Mouse (Mus musculus): ENCODE data around the gene Zbtb5. TPM values are rescaled to one million over a fixed set of nuclear protein-coding genes. Genes with fewer than 3 reads are reported as not detected.
"Not testable (repeated sequence)": the region's sequence is repeated elsewhere in the genome, so short reads cannot be mapped to it uniquely, and the experiment has no call there.

The Zbtb5 gene
- 8.3 TPM in 2 replicates for polyA plus RNA-seq (2016; fragmentation: Nextera tagmentation; extraction: Ambion mirVana)

DNA sequence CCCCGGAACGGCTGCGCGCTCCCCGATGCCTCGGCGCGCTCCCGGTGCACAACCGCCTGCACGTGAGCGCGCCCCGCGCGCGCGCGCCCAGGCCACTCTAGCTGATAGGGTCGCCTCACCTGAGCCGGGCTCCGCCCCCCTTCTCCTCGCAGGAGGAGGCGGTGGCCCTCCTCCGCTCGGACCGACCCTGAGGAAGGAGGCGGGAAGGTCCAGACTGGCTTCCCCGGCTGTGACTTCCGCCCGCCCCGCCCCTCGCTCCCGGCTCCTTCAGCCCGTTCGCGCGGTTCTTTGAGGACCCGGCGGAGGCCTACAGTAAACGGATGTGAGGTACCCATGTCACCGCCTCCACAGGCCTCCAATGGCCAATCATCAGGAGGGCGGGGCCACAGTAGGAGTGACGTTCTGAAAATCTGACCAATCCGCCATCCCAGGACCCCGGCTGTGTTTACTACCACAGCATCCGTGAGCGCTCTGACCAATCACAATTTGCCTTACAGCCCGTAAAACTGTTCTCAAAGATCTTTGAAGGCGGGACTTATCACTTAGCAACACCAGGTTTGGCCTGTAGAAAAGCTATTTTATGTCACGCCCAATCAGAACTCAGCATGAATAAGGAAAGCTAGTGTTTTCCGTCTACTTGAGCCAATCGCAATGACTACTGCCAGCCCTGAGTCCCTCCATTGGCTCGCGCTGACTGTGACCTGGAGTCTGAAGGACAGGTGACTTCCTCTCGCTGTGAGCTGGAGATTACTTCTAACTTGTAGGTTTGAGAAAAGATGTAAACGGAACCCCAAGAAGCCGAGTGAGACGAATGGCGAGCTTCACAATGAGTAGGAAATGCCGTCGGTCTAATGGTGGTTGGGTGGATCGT is at the start of gene Zbtb5:
Zbtb5 (minus strand) TSS at position 308 of the 871 bp plus-strand sequence.
- Histone ChIP-seq H3K36me3 (no peaks in the 10 kb centered on the region), H3K27ac (peak within 1 kb of the TSS; percentile 99), H3K9me3 (replicated peaks) (no peaks in the 10 kb centered on the region), H3K4me2 (peak within 1 kb of the TSS; percentile 89), H3K4me3 (peak within 1 kb of the TSS; percentile 92), H3K27me3 (replicated peaks) (no peaks in the 10 kb centered on the region), H3K9ac (peak within 1 kb of the TSS; percentile 95), H3K4me1 (peaks cover 40% of the 10 kb centered on the region)
- under 1% methylated on average over 62 of the region's 63 CpGs for whole genome bisulfite sequencing (ENCODE audit: insufficient replicate concordance)
- peak; percentile 96 for ATAC-seq

DNA sequence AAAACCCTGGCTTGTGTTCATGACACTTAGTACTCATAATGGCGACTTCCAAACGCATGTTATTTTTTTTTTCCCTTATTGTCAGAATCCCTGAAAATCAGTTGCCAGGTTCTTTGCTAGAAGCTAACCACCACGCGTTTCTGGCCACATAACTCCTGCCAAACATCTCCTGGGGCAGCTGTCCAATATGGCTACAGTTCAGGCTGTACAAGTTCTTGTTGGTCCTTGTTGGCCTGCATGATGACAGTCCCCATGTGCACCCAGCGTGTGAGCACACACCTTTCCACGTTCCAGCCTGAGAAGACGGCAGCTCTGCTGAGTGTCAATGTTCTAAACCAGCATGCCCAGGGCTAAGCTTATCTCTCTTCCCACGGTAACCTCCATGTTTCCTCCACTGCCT is 43.2 kb upstream of the Zbtb5 start:
- Histone ChIP-seq H3K9ac (no peak overlapping the region), H3K4me3 (no peak overlapping the region), H3K27ac (no peak overlapping the region), H3K4me2 (no peak overlapping the region), H3K9me3 (replicated peaks) (no peaks in the 10 kb centered on the region), H3K27me3 (replicated peaks) (no peaks in the 10 kb centered on the region), H3K4me1 (0 out of 2 replicates have a peak, but pooled peaks cover 3% of the 10 kb centered on the region), H3K36me3 (peaks cover 39% of the 10 kb centered on the region)
- ATAC-seq = no peak
- WGBS (ENCODE audit: insufficient replicate concordance) = 66% methylated on average over 8 of the region's 8 CpGs

DNA sequence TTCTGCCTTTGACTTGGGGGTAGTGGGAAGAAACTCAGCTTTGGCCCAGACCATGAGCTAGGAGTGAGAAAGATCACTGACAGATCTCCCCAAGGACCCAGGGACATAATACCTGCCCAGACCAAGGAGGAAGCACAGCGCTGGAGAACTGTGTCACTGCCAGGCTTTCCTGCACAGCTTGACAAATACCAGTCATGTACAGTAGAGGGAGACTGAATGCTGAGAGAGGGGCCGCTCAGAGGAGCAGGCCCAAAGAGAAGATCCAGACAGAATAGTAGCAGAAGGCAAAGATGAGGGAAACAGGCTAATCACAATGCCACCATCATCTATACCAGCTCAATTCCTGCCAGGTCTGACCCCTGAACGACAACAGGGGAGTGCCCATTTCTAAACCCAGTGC is 42.6 kb upstream of the Zbtb5 start:
- Histone ChIP-seq H3K36me3 (peaks cover 34% of the 10 kb centered on the region), H3K9ac (no peak overlapping the region), H3K4me1 (0 out of 2 replicates have a peak, but pooled peaks cover 3% of the 10 kb centered on the region), H3K27me3 (replicated peaks) (no peaks in the 10 kb centered on the region), H3K4me2 (no peak overlapping the region), H3K27ac (no peak overlapping the region), H3K9me3 (replicated peaks) (no peaks in the 10 kb centered on the region), H3K4me3 (no peak overlapping the region)
- no peak for ATAC-seq
- WGBS (ENCODE audit: insufficient replicate concordance) = 47% methylated on average over 3 of the region's 3 CpGs

DNA sequence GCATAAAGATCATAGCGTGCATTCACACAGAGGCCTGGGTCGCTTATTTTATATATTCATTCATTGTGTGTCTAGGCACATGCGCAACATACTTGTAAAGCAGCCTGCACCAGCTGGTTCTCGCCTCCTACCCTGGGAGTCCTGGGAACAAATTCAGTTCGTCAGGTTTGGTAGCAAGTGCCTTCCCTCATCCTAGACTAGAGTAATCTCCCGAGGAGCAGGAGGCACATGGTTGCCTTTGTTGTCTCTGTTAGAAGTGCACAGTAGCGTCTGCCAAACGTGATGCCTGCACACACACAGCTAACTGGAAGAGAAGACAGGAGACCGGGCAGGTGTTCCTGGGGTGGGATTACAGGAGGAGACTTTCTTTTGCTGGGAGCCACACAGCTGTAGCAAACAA is 35.7 kb upstream of the Zbtb5 start:
- peaks cover 35% of the 10 kb centered on the region; the same call in 1 of the 2 replicates for H3K36me3 ChIP-seq
- no peak for ATAC-seq
- no peak overlapping the region for H3K4me3 ChIP-seq
- no peak overlapping the region for H3K27ac ChIP-seq
- H3K4me1 ChIP-seq = no peaks in the 10 kb centered on the region
- H3K9ac ChIP-seq = no peak overlapping the region
- H3K4me2 ChIP-seq = no peak overlapping the region
- 69% methylated on average over 9 of the region's 9 CpGs for WGBS (ENCODE audit: insufficient replicate concordance)
- H3K9me3 ChIP-seq (replicated peaks) = no peaks in the 10 kb centered on the region
- no peaks in the 10 kb centered on the region for H3K27me3 ChIP-seq (replicated peaks)

DNA sequence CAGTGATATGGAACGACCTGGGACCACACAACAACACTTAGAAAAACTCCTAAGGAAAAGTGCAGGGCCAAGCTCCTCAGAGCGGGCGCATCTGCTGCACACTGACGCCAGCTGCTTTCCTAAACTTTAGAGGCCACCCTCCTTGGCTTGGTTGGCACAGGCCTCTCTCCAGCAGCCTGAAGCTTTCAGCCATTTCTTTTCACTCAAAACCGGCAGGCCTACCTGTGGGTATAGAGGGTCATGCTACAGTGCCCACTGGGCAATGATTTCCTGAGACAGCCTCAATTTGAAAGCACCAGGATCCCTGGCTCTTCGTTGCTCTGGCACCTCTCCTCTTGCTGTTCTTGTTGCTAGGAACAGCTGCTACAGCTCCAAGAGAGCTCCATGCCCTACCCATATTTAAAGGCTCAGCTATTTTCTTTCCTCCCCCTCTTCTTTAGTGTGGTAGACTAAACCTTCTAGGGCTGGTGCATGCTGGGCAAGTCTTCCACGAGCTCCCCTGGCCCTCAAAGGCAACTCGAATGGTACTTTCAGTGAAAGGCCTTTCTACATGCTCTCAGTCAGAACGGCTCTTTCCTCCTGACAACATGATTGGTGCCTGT is 35.2 kb upstream of the Zbtb5 start:
- no peak overlapping the region for H3K4me2 ChIP-seq
- no peaks in the 10 kb centered on the region for H3K4me1 ChIP-seq
- H3K36me3 ChIP-seq = peaks cover 37% of the 10 kb centered on the region; the same call in 1 of the 2 replicates
- no peak overlapping the region for H3K9ac ChIP-seq
- WGBS (ENCODE audit: insufficient replicate concordance) = 77% methylated on average over 9 of the region's 9 CpGs
- no peaks in the 10 kb centered on the region for H3K9me3 ChIP-seq (replicated peaks)
- no peaks in the 10 kb centered on the region for H3K27me3 ChIP-seq (replicated peaks)
- no peak overlapping the region for H3K27ac ChIP-seq
- H3K4me3 ChIP-seq = no peak overlapping the region
- ATAC-seq = no peak

DNA sequence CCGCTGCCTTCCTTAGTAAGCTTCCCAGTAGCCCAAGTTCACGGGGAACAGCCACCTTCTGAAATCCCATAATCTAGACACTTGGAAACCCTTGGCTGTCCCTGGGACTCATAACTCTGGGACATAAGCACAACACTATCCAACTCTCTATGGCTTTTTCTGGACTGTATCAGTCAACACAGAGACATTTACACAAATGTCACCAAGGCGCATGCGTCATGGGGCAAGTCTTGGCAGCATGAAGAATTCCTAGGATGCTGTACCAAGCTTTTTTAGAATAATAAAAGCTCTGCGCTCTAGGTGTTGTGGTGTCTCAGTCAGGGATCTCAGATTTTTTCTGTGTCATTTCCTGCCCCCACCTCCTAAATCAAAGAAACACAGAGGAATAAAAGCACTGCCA is 34.5 kb upstream of the Zbtb5 start:
- H3K9ac ChIP-seq = no peak overlapping the region
- no peak overlapping the region for H3K27ac ChIP-seq
- H3K36me3 ChIP-seq = peaks cover 38% of the 10 kb centered on the region; the same call in 1 of the 2 replicates
- ATAC-seq = no peak
- 89% methylated on average over 5 of the region's 5 CpGs for WGBS (ENCODE audit: insufficient replicate concordance)
- H3K27me3 ChIP-seq (replicated peaks) = no peaks in the 10 kb centered on the region
- H3K4me3 ChIP-seq = no peak overlapping the region
- no peak overlapping the region for H3K4me2 ChIP-seq
- no peaks in the 10 kb centered on the region for H3K9me3 ChIP-seq (replicated peaks)
- no peaks in the 10 kb centered on the region for H3K4me1 ChIP-seq

DNA sequence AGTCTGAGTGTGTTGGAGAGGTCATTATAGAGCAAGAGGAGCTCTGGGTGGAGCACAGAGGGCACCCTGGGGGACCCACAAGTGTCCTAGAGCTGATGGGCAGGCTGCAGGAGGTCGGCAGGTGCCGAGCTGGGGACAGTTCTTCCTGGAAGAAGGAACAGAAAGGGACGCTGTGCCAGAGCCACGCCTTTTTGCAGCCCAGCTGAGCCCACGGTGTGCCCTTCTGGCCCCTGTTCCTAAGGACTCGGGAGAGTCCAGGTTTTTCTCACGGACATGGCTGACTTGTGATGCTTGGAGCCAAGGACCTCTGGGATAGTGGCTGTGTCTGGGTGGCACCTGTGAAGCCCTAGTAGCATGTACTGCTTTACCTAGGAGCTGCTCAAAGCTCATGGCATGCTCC is 28.6 kb upstream of the Zbtb5 start:
- H3K27ac ChIP-seq = no peak overlapping the region
- H3K36me3 ChIP-seq = peaks cover 35% of the 10 kb centered on the region
- H3K4me2 ChIP-seq = no peak overlapping the region
- no peaks in the 10 kb centered on the region for H3K27me3 ChIP-seq (replicated peaks)
- no peak overlapping the region for H3K4me3 ChIP-seq
- WGBS (ENCODE audit: insufficient replicate concordance) = 69% methylated on average over 7 of the region's 7 CpGs
- H3K9ac ChIP-seq = no peak overlapping the region
- ATAC-seq = no peak
- H3K4me1 ChIP-seq = no peaks in the 10 kb centered on the region
- H3K9me3 ChIP-seq (replicated peaks) = no peaks in the 10 kb centered on the region

DNA sequence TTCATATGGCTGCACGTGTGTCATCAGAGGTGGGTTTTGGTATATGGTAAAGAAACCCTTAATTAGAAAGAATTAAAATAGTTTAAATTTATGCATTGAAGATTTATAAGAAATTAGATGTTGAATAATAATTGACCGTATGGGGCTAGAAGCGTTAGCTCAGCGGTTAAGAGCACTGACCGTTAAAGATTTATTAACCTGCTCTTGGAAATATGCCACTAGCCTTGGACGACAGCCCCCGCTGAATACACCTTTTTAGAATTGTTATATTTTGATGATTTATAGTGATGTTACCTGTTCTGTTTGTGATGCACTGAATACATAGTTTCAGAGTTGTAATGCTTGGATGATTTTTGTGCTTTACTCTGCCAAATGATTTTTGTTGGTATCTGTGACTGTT is 27.3 kb upstream of the Zbtb5 start:
- not testable (repeated sequence) for H3K27ac ChIP-seq; H3K9me3 ChIP-seq (replicated peaks); H3K4me3 ChIP-seq; H3K27me3 ChIP-seq (replicated peaks); H3K9ac ChIP-seq; H3K4me1 ChIP-seq; ATAC-seq; H3K4me2 ChIP-seq
- 89% methylated on average over 7 of the region's 7 CpGs for WGBS (ENCODE audit: insufficient replicate concordance)
- H3K36me3 ChIP-seq = peaks cover 43% of the 10 kb centered on the region

DNA sequence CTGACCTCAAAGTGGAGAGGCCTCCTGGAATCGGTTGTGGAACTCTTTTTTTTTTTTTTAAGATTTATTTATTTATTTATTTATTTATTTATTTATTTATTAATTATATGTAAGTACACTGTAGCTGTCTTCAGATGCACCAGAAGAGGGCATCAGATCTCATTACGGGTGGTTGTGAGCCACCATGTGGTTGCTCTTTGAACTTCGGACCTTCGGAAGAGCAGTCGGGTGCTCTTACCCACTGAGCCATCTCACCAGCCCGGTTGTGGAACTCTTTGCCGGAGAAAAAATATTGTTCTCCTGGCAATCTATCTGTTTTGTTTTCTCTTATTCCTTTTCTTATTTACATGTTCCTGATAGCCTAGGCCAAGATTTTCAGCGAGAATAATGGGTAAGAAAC is 26.7 kb upstream of the Zbtb5 start:
- not testable (repeated sequence) for H3K4me1 ChIP-seq; H3K27ac ChIP-seq; H3K27me3 ChIP-seq (replicated peaks); H3K9ac ChIP-seq; ATAC-seq; H3K4me3 ChIP-seq; H3K9me3 ChIP-seq (replicated peaks); H3K4me2 ChIP-seq
- 49% methylated on average over 8 of the region's 8 CpGs for WGBS (ENCODE audit: insufficient replicate concordance)
- peaks cover 43% of the 10 kb centered on the region for H3K36me3 ChIP-seq

DNA sequence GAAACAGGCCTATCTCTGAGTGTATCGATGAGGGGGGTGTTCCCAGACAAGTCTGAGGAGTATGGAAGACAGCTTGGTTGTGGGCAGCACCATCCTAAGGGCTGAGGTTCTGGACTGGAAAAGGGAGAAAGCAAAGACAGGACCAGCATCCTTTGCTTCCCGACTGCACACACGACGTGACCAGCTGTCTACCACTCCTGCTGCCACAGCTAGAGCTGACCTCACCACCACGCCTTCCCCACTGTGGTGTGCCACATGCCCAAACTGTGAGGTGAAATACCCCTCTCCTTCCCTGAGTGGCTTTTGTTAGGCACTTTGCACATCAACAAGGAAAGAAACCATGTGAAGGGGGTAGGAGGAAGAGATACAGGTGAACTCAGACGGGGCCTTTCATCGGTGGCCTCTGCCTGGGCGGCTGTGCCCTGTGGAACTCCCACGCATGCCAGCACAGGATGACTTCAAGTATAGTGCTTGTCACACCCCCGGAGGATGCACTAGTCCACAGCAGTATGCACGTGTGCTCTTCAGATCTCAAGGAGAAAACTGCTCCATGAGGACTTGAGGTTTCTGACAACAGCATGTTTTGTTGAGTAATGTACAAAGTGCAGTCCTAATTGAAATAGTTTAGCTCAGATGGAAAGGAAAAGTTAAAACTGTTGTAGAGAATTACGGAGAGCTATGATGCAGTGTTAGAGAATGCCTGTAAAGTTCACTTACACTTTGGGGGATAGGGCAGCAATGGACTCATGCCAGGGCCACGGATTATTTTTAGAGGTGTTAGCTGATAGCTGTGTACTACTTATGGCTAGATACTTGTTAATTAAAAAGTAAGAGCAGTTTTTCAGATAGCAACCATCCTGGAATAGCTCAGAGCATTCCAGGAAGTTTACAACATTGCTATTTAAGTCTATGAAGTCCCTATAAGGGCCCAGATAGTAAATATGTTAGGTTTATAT is 25.5 kb upstream of the Zbtb5 start:
- peaks cover 49% of the 10 kb centered on the region for H3K36me3 ChIP-seq
- H3K4me2 ChIP-seq = no peak overlapping the region
- no peaks in the 10 kb centered on the region for H3K27me3 ChIP-seq (replicated peaks)
- 80% methylated on average over 13 of the region's 13 CpGs for WGBS (ENCODE audit: insufficient replicate concordance)
- no peak overlapping the region for H3K27ac ChIP-seq
- ATAC-seq = no peak
- H3K4me1 ChIP-seq = peaks cover 8% of the 10 kb centered on the region
- H3K4me3 ChIP-seq = no peak overlapping the region
- H3K9me3 ChIP-seq (replicated peaks) = no peaks in the 10 kb centered on the region
- H3K9ac ChIP-seq = no peak overlapping the region

DNA sequence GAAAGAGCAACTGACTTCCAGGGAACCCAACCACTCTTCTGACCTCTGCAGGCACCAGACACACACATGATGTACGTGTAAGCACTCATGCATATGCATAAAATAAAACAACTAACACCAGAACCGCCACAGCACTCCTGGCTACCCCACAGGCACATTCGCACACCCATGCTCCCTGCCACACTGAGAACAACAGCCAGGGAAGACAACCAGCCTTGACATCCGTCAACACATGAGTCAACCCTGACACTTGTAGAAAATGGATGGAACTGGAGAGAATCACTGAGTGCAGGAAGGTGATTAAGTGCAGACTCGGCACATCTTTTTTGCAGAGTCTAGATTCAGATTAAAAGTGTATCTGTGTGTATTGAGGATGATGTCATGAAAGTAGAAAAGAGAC is 24.4 kb upstream of the Zbtb5 start:
- H3K27me3 ChIP-seq (replicated peaks) = no peaks in the 10 kb centered on the region
- no peak overlapping the region for H3K27ac ChIP-seq
- H3K4me2 ChIP-seq = no peak overlapping the region
- WGBS (ENCODE audit: insufficient replicate concordance) = 67% methylated on average over 5 of the region's 5 CpGs
- H3K9me3 ChIP-seq (replicated peaks) = no peaks in the 10 kb centered on the region
- H3K4me3 ChIP-seq = no peak overlapping the region
- no peak for ATAC-seq
- H3K36me3 ChIP-seq = peaks cover 58% of the 10 kb centered on the region
- H3K9ac ChIP-seq = no peak overlapping the region
- peaks cover 8% of the 10 kb centered on the region for H3K4me1 ChIP-seq

Measured in liver, embryonic 12.5 days (tissue).